Mouse (Mus musculus) thymus, postnatal 25 days (tissue): ENCODE measurements at regions not wholly inside any gene's neighbourhood (a gene's known extent, or its start where the extent isn't known, plus 50 kb on each side); places are given as distances from the start of the nearest gene placed in this dataset.
"Not testable (repeated sequence)": the region's sequence is repeated elsewhere in the genome, so short reads cannot be mapped to it uniquely, and the experiment has no call there.

Experiments
- DNase-seq: peaks from one replicate; pipeline ENCODE4 v3.0.0; 2022

GRCm38 (mm10) chr6:24384193-24384888 is 130.5 kb downstream of the Iqub start:
- DNase-seq: peak; percentile 2

- DNase-seq: no peak
Measured at GRCm38 (mm10) chr6:24379859-24380258, 135.0 kb downstream of the Iqub start.

GRCm38 (mm10) chr6:24376728-24377127 is 138.1 kb downstream of the Iqub start:
- no peak for DNase-seq

- DNase-seq: no peak
Measured at GRCm38 (mm10) chr6:24373161-24373560, 141.7 kb downstream of the Iqub start.

- no peak for DNase-seq
Measured at GRCm38 (mm10) chr6:24371680-24372079, 143.2 kb downstream of the Iqub start.

GRCm38 (mm10) chr6:24350882-24351281 is 164.0 kb downstream of the Iqub start:
- DNase-seq: peak; percentile 18

- DNase-seq: no peak
Measured at GRCm38 (mm10) chr6:24348481-24349062, 166.3 kb downstream of the Iqub start.

GRCm38 (mm10) chr6:24347745-24348480 is 167.0 kb downstream of the Iqub start:
- DNase-seq: peak; percentile 60

GRCm38 (mm10) chr6:24342471-24342870 is 172.4 kb downstream of the Iqub start:
- DNase-seq: no peak

- DNase-seq: no peak
Measured at GRCm38 (mm10) chr6:24342056-24342455, 172.8 kb downstream of the Iqub start.

GRCm38 (mm10) chr6:24340107-24340506 is 172.2 kb upstream of the Slc13a1 start:
- DNase-seq: not testable (repeated sequence)

- DNase-seq: no peak
Measured at GRCm38 (mm10) chr6:24325215-24325614, 157.3 kb upstream of the Slc13a1 start.

GRCm38 (mm10) chr6:24324718-24325117 is 156.8 kb upstream of the Slc13a1 start:
- DNase-seq: no peak

- DNase-seq: no peak
Measured at GRCm38 (mm10) chr6:24322371-24322770, 154.5 kb upstream of the Slc13a1 start.

GRCm38 (mm10) chr6:24318862-24319261 is 151.0 kb upstream of the Slc13a1 start:
- no peak for DNase-seq

GRCm38 (mm10) chr6:24310675-24311074 is 142.8 kb upstream of the Slc13a1 start:
- DNase-seq: no peak

GRCm38 (mm10) chr6:24309810-24310209 is 141.9 kb upstream of the Slc13a1 start:
- no peak for DNase-seq

- no peak for DNase-seq
Measured at GRCm38 (mm10) chr6:24301681-24302080, 133.8 kb upstream of the Slc13a1 start.

- no peak for DNase-seq
Measured at GRCm38 (mm10) chr6:24301146-24301545, 133.3 kb upstream of the Slc13a1 start.

GRCm38 (mm10) chr6:24298562-24299212 is 130.8 kb upstream of the Slc13a1 start:
- DNase-seq: no peak

GRCm38 (mm10) chr6:24288757-24289156 is 120.9 kb upstream of the Slc13a1 start:
- not testable (repeated sequence) for DNase-seq

GRCm38 (mm10) chr6:24272821-24273220 is 104.9 kb upstream of the Slc13a1 start:
- DNase-seq: no peak

- no peak for DNase-seq
Measured at GRCm38 (mm10) chr6:24269633-24270032, 101.7 kb upstream of the Slc13a1 start.
